Mouse (Mus musculus) hindbrain, postnatal 0 days (tissue): ENCODE data around the gene Ociad1. TPM values are rescaled to one million over a fixed set of nuclear protein-coding genes. Genes with fewer than 3 reads are reported as not detected.

Source experiments
- ATAC-seq: fragments of 200-750 bp; cut with Nextera tagmentation; 2 replicates; pipeline ENCODE4 v1.8.0; 2017; ENCODE audit warnings: mild to moderate bottlenecking, moderate TSS enrichment, moderate library complexity
- DNase-seq: peaks from one replicate; pipeline ENCODE4 v3.0.0-alpha.2; 2015; ENCODE audit warnings: low spot score
- H3K27ac ChIP-seq: fragments of 300-500 bp; sonication (generic); 2 replicates; pipeline ENCODE4 v1.5.1; 2014; ENCODE audit warnings: mild to moderate bottlenecking
- H3K27me3 ChIP-seq: fragments of 300-500 bp; sonication (generic); 2 replicates; pipeline ENCODE4 v1.6.1; 2014; ENCODE audit warnings: low read length, mixed read lengths; ENCODE audit not compliant: insufficient read depth
- H3K36me3 ChIP-seq: fragments of 300-500 bp; sonication (generic); 2 replicates; pipeline ENCODE4 v1.6.1; 2014; ENCODE audit warnings: low read length, mixed read lengths; ENCODE audit not compliant: insufficient read depth
- H3K4me1 ChIP-seq: fragments of 300-500 bp; sonication (generic); 2 replicates; pipeline ENCODE4 v1.6.1; 2014; ENCODE audit warnings: antibody characterized with exemption, low read length, mixed read lengths; ENCODE audit not compliant: insufficient read depth
- H3K4me2 ChIP-seq: fragments of 300-500 bp; sonication (generic); 2 replicates; pipeline ENCODE4 v1.6.1; 2014; ENCODE audit warnings: low read depth, mild to moderate bottlenecking, low read length, moderate library complexity, mixed read lengths
- H3K4me3 ChIP-seq: fragments of 300-500 bp; sonication (generic); 2 replicates; pipeline ENCODE4 v1.5.1; 2014; ENCODE audit warnings: low read length
- H3K9ac ChIP-seq: fragments of 300-500 bp; sonication (generic); replicated peaks from 2 replicates; pipeline ENCODE4 v1.6.1; 2014; ENCODE audit warnings: mild to moderate bottlenecking, low read length, moderate library complexity, mixed read lengths
- H3K9me3 ChIP-seq: fragments of 300-500 bp; sonication (generic); 2 replicates; pipeline ENCODE4 v1.6.1; 2016; ENCODE audit warnings: low read length, mixed read lengths
- CTCF ChIP-seq: IDR thresholded peaks from 2 replicates; pipeline ENCODE4 v1.5.1; 2016; ENCODE audit warnings: antibody characterized with exemption, control low read depth, low read depth
- WGBS: fragments of 180-500 bp; shearing (Covaris S2); extraction: QIAGEN DNeasy Blood & Tissue Kit; methylation state at CpG from one replicate; pipeline ENCODE4 v1.1.7; 2014; 5-methylcytosine and 5-hydroxymethylcytosine counted together
- polyA plus RNA-seq: library from polyadenylated mRNA; unstranded; fragments of >200 nt; fragmentation: Nextera tagmentation; extraction: Ambion mirVana; gene quantifications from 2 replicates; pipeline ENCODE4 v1.2.1, GENCODE M21; 2015
- total RNA-seq: library from RNA; depleted of rRNA; stranded (reverse); fragments of >200 nt; gene quantifications from 2 replicates; pipeline ENCODE4 v1.2.3, GENCODE M21; 2014

The Ociad1 gene
- total and polyA plus RNA-seq, 2 experiments from 2014 or later, result 138 to 386 TPM

- TF ChIP-seq CTCF, result no peak
- Histone ChIP-seq H3K9me3 (no peaks in the 10 kb centered on the region), H3K27me3 (no peaks in the 10 kb centered on the region), H3K4me3 (no peak overlapping the region), H3K27ac (no peak overlapping the region), H3K36me3 (no peaks in the 10 kb centered on the region), H3K9ac (no peak overlapping the region), H3K4me2 (no peak overlapping the region), H3K4me1 (no peaks in the 10 kb centered on the region)
- DNase-seq, result no peak
- WGBS, result 74% methylated on average over 22 of the region's 22 CpGs
- no peak for ATAC-seq
Observed at GRCm38 (mm10) chr5:73342701-73343355, 50.2 kb downstream of the Ociad1 start.

GRCm38 (mm10) chr5:73344310-73344709 lies 51.7 kb downstream of the Ociad1 start:
- Histone ChIP-seq H3K9ac (no peak overlapping the region), H3K27me3 (no peaks in the 10 kb centered on the region), H3K4me3 (no peak overlapping the region), H3K27ac (no peak overlapping the region), H3K36me3 (no peaks in the 10 kb centered on the region), H3K4me2 (no peak overlapping the region), H3K4me1 (no peaks in the 10 kb centered on the region), H3K9me3 (no peaks in the 10 kb centered on the region)
- ATAC-seq (peak; percentile 50; the same call in 1 of the 2 replicates), DNase-seq (peak; percentile 43)
- 48% methylated on average over 10 of the region's 10 CpGs for WGBS
- no peak for TF ChIP-seq CTCF

GRCm38 (mm10) chr5:73345254-73345653 lies 52.7 kb downstream of the Ociad1 start:
- Histone ChIP-seq H3K9me3 (no peaks in the 10 kb centered on the region), H3K27ac (no peak overlapping the region), H3K9ac (no peak overlapping the region), H3K4me2 (no peak overlapping the region), H3K27me3 (no peaks in the 10 kb centered on the region), H3K4me1 (no peaks in the 10 kb centered on the region), H3K4me3 (no peak overlapping the region), H3K36me3 (no peaks in the 10 kb centered on the region)
- DNase-seq (no peak), ATAC-seq (no peak)
- TF ChIP-seq CTCF, result no peak
- WGBS, result 64% methylated on average over 4 of the region's 4 CpGs

GRCm38 (mm10) chr5:73349514-73349913 lies 56.9 kb downstream of the Ociad1 start:
- 41% methylated on average over 5 of the region's 5 CpGs for WGBS
- TF ChIP-seq CTCF, result no peak
- no peak overlapping the region for H3K27ac ChIP-seq

GRCm38 (mm10) chr5:73351796-73352195 lies 59.2 kb downstream of the Ociad1 start:
- Histone ChIP-seq H3K4me1 (no peaks in the 10 kb centered on the region), H3K27me3 (no peaks in the 10 kb centered on the region), H3K27ac (no peak overlapping the region), H3K36me3 (no peaks in the 10 kb centered on the region), H3K4me3 (no peak overlapping the region), H3K9ac (no peak overlapping the region), H3K4me2 (no peak overlapping the region), H3K9me3 (no peaks in the 10 kb centered on the region)
- DNase-seq (no peak), ATAC-seq (no peak)
- WGBS, result 100% methylated on average over 1 of the region's 1 CpGs
- no peak for TF ChIP-seq CTCF

More at GRCm38 (mm10) chr5:73349514-73349913, 56.9 kb downstream of the Ociad1 start:
- Histone ChIP-seq H3K9ac (no peak overlapping the region), H3K27me3 (no peaks in the 10 kb centered on the region), H3K4me2 (no peak overlapping the region), H3K4me1 (no peaks in the 10 kb centered on the region), H3K4me3 (no peak overlapping the region), H3K9me3 (no peaks in the 10 kb centered on the region), H3K36me3 (no peaks in the 10 kb centered on the region)
- ATAC-seq, result no peak
- no peak for DNase-seq

- Histone ChIP-seq H3K4me2 (no peak overlapping the region), H3K27ac (no peak overlapping the region), H3K9ac (no peak overlapping the region), H3K4me3 (no peak overlapping the region), H3K27me3 (no peaks in the 10 kb centered on the region), H3K4me1 (no peaks in the 10 kb centered on the region), H3K9me3 (no peaks in the 10 kb centered on the region), H3K36me3 (no peaks in the 10 kb centered on the region)
- WGBS, result 40% methylated on average over 7 of the region's 7 CpGs
- no peak for ATAC-seq
- DNase-seq, result peak; percentile 34
- no peak for TF ChIP-seq CTCF
Observed at GRCm38 (mm10) chr5:73353519-73353918, 60.9 kb downstream of the Ociad1 start.

- Histone ChIP-seq H3K4me3 (no peak overlapping the region), H3K4me2 (no peak overlapping the region), H3K27me3 (no peaks in the 10 kb centered on the region), H3K9ac (no peak overlapping the region), H3K36me3 (no peaks in the 10 kb centered on the region), H3K9me3 (no peaks in the 10 kb centered on the region), H3K27ac (no peak overlapping the region), H3K4me1 (no peaks in the 10 kb centered on the region)
- no peak for TF ChIP-seq CTCF
- DNase-seq (no peak), ATAC-seq (no peak)
- WGBS, result 60% methylated on average over 3 of the region's 3 CpGs
Observed at GRCm38 (mm10) chr5:73353978-73354377, 61.4 kb downstream of the Ociad1 start.
